Mouse (Mus musculus) midbrain, embryonic 16.5 days (tissue): Measurements from ENCODE around the gene Rfx4. TPM values are rescaled to one million over a fixed set of nuclear protein-coding genes. Genes with fewer than 3 reads are reported as not detected.

Experiments used
- ATAC-seq: fragments of 200-750 bp; cut with Nextera tagmentation; 2 replicates; pipeline ENCODE4 v1.8.0; 2017; ENCODE audit warnings: moderate TSS enrichment
- H3K27ac ChIP-seq: fragments of 300-500 bp; sonication (generic); 2 replicates; pipeline ENCODE4 v1.5.1; 2014; ENCODE audit warnings: mild to moderate bottlenecking, low read length, mixed read lengths
- H3K27me3 ChIP-seq: fragments of 300-500 bp; sonication (generic); 2 replicates; pipeline ENCODE4 v1.6.1; 2014; ENCODE audit warnings: low read depth, low read length, mixed read lengths; ENCODE audit not compliant: control insufficient read depth, insufficient read depth
- H3K36me3 ChIP-seq: fragments of 300-500 bp; sonication (generic); 2 replicates; pipeline ENCODE4 v1.6.1; 2014; ENCODE audit warnings: mild to moderate bottlenecking, low read length, moderate library complexity, mixed read lengths; ENCODE audit not compliant: control insufficient read depth, insufficient read depth
- H3K4me1 ChIP-seq: fragments of 300-500 bp; sonication (generic); 2 replicates; pipeline ENCODE4 v1.6.1; 2014; ENCODE audit warnings: mild to moderate bottlenecking, low read length, mixed read lengths; ENCODE audit not compliant: control insufficient read depth, insufficient read depth
- H3K4me2 ChIP-seq: fragments of 300-500 bp; sonication (generic); 2 replicates; pipeline ENCODE4 v1.6.1; 2014; ENCODE audit warnings: mild to moderate bottlenecking, low read length, mixed read lengths
- H3K4me3 ChIP-seq: fragments of 300-500 bp; sonication (generic); 2 replicates; pipeline ENCODE4 v1.5.1; 2014; ENCODE audit warnings: low read depth, mild to moderate bottlenecking, low read length, moderate library complexity, mixed read lengths
- H3K9ac ChIP-seq: fragments of 300-500 bp; sonication (generic); 2 replicates; pipeline ENCODE4 v1.6.1; 2014; ENCODE audit warnings: low read depth, low read length, mixed read lengths
- H3K9me3 ChIP-seq: fragments of 300-500 bp; sonication (generic); replicated peaks from 2 replicates; pipeline ENCODE4 v1.6.1; 2014; ENCODE audit warnings: mild to moderate bottlenecking, low read length, mixed read lengths; ENCODE audit not compliant: control insufficient read depth, poor library complexity, severe bottlenecking
- WGBS: fragments of 180-500 bp; shearing (Covaris S2); extraction: QIAGEN DNeasy Blood & Tissue Kit; methylation state at CpG from one replicate; pipeline ENCODE4 v1.1.7; 2014; 5-methylcytosine and 5-hydroxymethylcytosine counted together
- polyA plus RNA-seq: library from polyadenylated mRNA; unstranded; fragments of >200 nt; fragmentation: Nextera tagmentation; extraction: Ambion mirVana; gene quantifications from 2 replicates; pipeline ENCODE4 v1.2.1, GENCODE M21; 2015

Rfx4 gene
- polyA plus RNA-seq, 1 experiment from 2014 or later = 13.9 TPM

- no peak for ATAC-seq
- H3K27me3 ChIP-seq = no peaks in the 10 kb centered on the region
- no peak overlapping the region for H3K9ac ChIP-seq
- 79% methylated on average over 5 of the region's 5 CpGs for WGBS
- H3K27ac ChIP-seq = no peak overlapping the region
- no peaks in the 10 kb centered on the region; the same call in 1 of the 2 replicates for H3K36me3 ChIP-seq
- H3K4me1 ChIP-seq = no peaks in the 10 kb centered on the region
- H3K4me2 ChIP-seq = no peak overlapping the region
- no peaks in the 10 kb centered on the region for H3K9me3 ChIP-seq
- no peak overlapping the region for H3K4me3 ChIP-seq
These were observed 183.0 kb downstream of the Rfx4 start for GRCm38 (mm10) chr10:84938886-84939285.

DNA sequence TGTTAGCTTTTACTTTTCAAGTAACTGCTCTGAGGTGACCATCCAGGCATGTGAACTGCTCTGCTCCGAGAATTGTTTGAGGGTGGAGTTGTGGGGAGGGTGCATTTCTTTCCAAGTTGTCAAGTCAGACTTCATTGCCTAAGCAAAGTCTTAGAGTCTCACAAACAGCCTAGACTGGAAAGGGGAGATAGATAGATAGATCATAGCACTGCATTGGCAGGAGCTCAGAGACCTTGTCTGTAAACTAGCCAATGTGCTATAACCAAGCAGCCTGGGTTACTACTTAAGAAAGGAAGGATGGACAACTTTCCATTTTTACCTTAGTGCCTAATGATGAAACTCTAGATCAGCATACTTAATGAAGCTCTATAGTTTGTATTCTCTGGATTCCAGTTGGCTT is 184.5 kb downstream of the Rfx4 start:
- ATAC-seq = no peak
- 69% methylated on average over 1 of the region's 1 CpGs for WGBS
- H3K9ac ChIP-seq = no peak overlapping the region
- no peaks in the 10 kb centered on the region; the same call in 1 of the 2 replicates for H3K36me3 ChIP-seq
- H3K4me1 ChIP-seq = no peaks in the 10 kb centered on the region
- no peak overlapping the region for H3K4me3 ChIP-seq
- H3K27ac ChIP-seq = no peak overlapping the region
- no peak overlapping the region for H3K4me2 ChIP-seq
- H3K9me3 ChIP-seq = no peaks in the 10 kb centered on the region
- no peaks in the 10 kb centered on the region for H3K27me3 ChIP-seq

- WGBS = 95% methylated on average over 3 of the region's 3 CpGs
- no peak overlapping the region for H3K9ac ChIP-seq
- no peaks in the 10 kb centered on the region for H3K4me1 ChIP-seq
- H3K4me3 ChIP-seq = no peak overlapping the region
- no peaks in the 10 kb centered on the region for H3K9me3 ChIP-seq
- H3K27me3 ChIP-seq = no peaks in the 10 kb centered on the region
- ATAC-seq = no peak
- H3K27ac ChIP-seq = no peak overlapping the region
- H3K36me3 ChIP-seq = peaks cover 9% of the 10 kb centered on the region
- no peak overlapping the region for H3K4me2 ChIP-seq
These were observed 189.8 kb downstream of the Rfx4 start for GRCm38 (mm10) chr10:84945692-84946091.

- 83% methylated on average over 8 of the region's 8 CpGs for WGBS
- Histone ChIP-seq H3K4me2 (no peak overlapping the region), H3K4me3 (no peak overlapping the region), H3K9me3 (no peaks in the 10 kb centered on the region), H3K9ac (no peak overlapping the region), H3K36me3 (peaks cover 9% of the 10 kb centered on the region), H3K27me3 (no peaks in the 10 kb centered on the region), H3K27ac (no peak overlapping the region), H3K4me1 (no peaks in the 10 kb centered on the region)
- ATAC-seq = no peak
These were observed 193.3 kb downstream of the Rfx4 start for GRCm38 (mm10) chr10:84948970-84949683.

DNA sequence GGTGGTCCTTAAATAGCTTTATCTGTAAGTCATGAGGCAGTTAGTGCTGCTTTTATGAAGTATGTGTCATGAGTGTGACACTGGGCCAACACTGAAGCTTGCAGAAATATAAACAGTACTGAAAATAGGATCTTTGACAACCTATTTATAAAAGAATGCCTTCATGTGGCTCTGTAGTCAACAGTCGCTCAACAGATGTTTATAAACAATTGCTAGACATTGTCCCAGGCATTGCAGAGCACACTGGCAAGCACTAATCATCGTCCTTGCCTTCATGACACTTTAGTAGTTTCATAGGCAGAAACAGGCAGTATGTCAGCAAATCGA is 193.8 kb downstream of the Rfx4 start:
- WGBS = 89% methylated on average over 3 of the region's 3 CpGs
- Histone ChIP-seq H3K27ac (no peak overlapping the region), H3K4me3 (no peak overlapping the region), H3K4me1 (no peaks in the 10 kb centered on the region), H3K27me3 (no peaks in the 10 kb centered on the region), H3K36me3 (peaks cover 9% of the 10 kb centered on the region), H3K4me2 (no peak overlapping the region), H3K9ac (no peak overlapping the region), H3K9me3 (no peaks in the 10 kb centered on the region)
- ATAC-seq = no peak

DNA sequence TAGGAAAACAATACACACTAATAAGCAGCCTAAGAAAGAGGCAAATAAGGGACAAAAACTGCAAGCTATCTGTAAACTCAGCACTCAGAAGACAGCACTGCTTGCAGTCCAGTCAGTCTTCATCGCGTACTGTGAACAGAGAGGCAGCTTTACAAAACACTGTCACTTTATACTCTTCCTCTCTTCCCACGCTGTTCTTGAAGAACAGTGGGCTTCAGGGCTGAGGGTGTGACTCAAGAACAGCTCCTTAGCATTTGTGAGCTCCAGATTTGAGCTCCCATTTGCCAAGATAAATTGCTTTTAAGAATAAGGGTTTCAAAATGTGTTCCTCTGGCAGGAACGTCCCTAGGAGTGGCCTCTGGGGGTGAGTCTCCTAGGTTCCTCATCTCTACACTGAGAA is 194.5 kb downstream of the Rfx4 start:
- H3K36me3 ChIP-seq = peaks cover 9% of the 10 kb centered on the region
- no peak overlapping the region for H3K9ac ChIP-seq
- no peak overlapping the region for H3K27ac ChIP-seq
- 73% methylated on average over 4 of the region's 4 CpGs for WGBS
- H3K4me3 ChIP-seq = no peak overlapping the region
- no peaks in the 10 kb centered on the region for H3K9me3 ChIP-seq
- H3K4me1 ChIP-seq = no peaks in the 10 kb centered on the region
- no peak for ATAC-seq
- no peak overlapping the region for H3K4me2 ChIP-seq
- no peaks in the 10 kb centered on the region for H3K27me3 ChIP-seq

GRCm38 (mm10) chr10:84954236-84954635 is 198.4 kb downstream of the Rfx4 start:
- Histone ChIP-seq H3K36me3 (no peaks in the 10 kb centered on the region; the same call in 1 of the 2 replicates), H3K27ac (no peak overlapping the region), H3K27me3 (no peaks in the 10 kb centered on the region), H3K4me3 (no peak overlapping the region), H3K9me3 (no peaks in the 10 kb centered on the region), H3K4me1 (no peaks in the 10 kb centered on the region), H3K9ac (no peak overlapping the region), H3K4me2 (no peak overlapping the region)
- WGBS = 95% methylated on average over 10 of the region's 10 CpGs
- no peak for ATAC-seq

Other genes starting within 250 kb of the Rfx4 start
- 45.9 and 52.3 TPM in 2 replicates for gene Ckap4, start 222.0 kb upstream of the Rfx4 start, polyA plus RNA-seq
- 20.4 and 22.7 TPM in 2 replicates for gene Tcp11l2, start 179.4 kb upstream of the Rfx4 start, polyA plus RNA-seq
- 13.9 and 14.7 TPM in 2 replicates for gene Polr3b, start 133.8 kb upstream of the Rfx4 start, polyA plus RNA-seq
- 49.3 and 51.0 TPM in 2 replicates for gene Ric8b, start 161.6 kb downstream of the Rfx4 start, polyA plus RNA-seq